Mouse (Mus musculus) gastrocnemius, postnatal 14 days (tissue): ENCODE results near the gene Otud7a. TPM values are rescaled to one million over a fixed set of nuclear protein-coding genes. Genes with fewer than 3 reads are reported as not detected.

ENCODE experiments used
- DNase-seq: peaks from one replicate; pipeline ENCODE4 v3.0.0; 2021; ENCODE audit warnings: mixed read lengths
- intact Hi-C: fragments of 180-260 bp; cut with DNase I; formaldehyde crosslinking; loops from one replicate; pipeline ENCODE4 v1.15.1; 2025; ENCODE audit warnings: low total_unique reads
- total RNA-seq, 2 experiments: library from RNA; stranded (reverse); gene quantifications; 2 replicates each; pipeline ENCODE4 v1.2.3; 2021

The Otud7a gene
- total RNA-seq, 2 experiments from 2014 or later, result 0.16 TPM; not detected in 1

DNA sequence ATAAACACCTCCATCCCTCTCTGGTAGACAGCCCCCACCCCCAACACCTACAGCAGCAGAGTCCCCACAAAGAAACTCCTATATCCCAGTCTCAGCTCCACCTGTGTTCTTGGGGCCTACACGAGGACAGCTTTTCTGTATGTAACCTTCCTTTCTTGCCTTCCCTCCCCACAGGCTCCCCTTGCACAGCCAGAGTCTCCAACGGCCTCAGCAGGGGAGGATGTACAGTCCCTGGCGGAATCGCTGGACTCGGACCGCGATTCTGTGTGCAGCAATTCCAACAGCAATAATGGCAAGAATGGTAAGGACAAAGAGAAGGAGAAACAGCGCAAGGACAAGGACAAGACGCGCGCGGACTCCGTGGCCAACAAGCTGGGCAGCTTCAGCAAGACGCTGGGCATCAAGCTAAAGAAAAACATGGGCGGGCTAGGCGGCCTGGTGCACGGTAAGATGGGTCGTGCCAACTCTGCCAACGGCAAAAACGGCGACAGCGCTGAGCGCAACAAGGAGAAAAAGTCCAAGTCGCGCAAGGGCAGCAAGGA, 312.7 kb downstream of the Otud7a start:
- intact Hi-C loops, result loop anchor here (5.0 to 10.0 kb wide), 4 partner anchors 40 to 398 kb away; partner anchors contain the start of gene Trpm1
- no peak for DNase-seq

DNA sequence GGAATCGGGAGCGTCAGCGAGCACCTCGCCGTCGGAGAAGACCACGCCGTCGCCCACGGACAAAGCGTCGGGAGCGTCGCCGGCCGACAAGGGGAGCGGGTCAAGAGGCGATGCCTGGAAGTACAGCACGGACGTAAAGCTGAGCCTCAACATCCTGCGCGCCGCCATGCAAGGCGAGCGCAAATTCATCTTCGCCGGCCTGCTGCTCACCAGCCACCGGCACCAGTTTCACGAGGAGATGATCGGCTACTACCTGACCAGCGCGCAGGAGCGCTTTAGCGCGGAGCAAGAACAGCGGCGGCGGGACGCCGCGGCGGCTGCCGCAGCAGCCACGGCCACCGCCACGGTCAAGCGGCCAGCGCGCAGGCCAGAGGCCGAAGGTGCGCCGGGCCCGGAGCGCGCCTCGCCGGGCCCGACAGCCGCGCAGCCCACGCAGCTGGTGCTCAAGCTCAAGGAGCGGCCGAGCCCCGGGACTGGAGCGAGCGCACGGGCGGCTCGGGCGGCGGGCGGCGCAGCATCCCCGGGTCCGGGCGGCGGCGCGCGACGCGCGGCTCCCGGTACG, 313.2 kb downstream of the Otud7a start:
- no peak for DNase-seq
- intact Hi-C loops, result loop anchor here (5.0 to 10.0 kb wide), 4 partner anchors 40 to 397 kb away; partner anchors contain the start of gene Trpm1

DNA sequence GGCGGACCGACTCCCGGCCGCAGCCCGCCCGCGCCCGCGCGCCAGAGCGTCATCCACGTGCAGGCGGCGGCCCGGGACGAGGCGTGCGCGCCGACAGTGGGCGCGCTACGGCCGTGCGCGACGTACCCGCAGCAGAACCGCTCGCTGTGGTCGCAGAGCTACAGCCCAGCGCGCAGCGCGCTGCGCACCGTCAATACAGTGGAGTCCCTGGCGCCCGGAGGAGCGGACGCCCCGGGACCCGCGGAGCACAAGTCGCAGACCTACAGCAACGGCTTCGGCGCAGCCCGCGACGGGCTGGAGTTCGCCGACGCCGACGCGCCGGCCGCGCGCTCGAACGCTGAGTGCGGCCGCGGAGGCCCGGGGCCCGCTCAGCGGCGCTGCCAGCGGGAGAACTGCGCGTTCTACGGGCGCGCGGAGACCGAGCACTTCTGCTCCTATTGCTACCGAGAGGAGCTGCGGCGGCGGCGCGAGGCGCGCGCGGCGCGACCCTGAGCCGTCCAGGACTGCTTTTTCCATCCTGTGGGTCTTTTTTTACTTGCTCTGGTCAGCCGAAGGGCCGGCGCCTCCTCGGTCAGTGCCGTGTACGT, 313.8 kb downstream of the Otud7a start:
- intact Hi-C loops, result loop anchor here (5.0 to 10.0 kb wide), 4 partner anchors 39 to 396 kb away; partner anchors contain the start of gene Trpm1
- DNase-seq, result no peak

DNA sequence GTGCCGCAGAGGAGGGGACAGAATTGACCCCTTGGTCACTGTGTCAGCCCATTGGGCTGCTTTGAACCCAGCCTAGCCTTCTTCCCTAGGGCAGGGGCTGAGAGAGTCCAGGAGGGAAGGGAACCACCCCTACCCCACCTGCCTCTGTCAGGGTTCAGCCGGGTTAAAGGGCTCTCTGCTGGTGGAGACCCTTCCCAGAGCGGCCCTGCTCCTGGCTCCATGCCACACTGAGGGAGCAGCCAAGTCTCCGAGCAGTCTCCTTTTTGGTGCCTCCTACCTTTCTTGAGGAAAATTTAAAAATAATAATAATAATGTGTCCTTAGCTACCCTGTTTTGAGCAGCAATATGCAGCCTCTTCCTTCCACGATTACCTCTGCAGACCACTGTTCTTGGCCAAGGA, 315.1 kb downstream of the Otud7a start:
- intact Hi-C loops, result loop anchor here (5.0 to 10.0 kb wide), 5 partner anchors 38 to 395 kb away; partner anchors contain the start of gene Trpm1

DNA sequence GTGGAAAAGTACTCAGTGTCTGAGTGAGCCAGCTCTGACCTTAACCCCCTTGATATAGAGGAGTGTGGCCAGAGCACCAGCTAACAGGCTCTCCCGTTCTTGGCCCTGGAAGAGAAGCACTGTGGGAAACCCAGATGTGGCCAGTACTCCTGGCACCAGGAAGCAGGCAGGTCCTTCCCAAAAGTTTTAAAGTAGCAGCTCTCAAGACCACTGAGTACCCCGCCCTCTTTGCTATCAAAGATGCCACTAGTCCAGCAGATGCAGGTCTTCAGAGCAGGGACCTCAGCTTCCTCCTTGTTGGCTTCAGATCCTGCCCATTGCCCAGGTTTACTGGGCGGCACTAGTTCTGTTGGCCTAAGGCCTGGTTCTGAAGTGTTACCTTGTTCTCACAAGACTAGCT, 318.0 kb downstream of the Otud7a start:
- intact Hi-C loops, result loop anchor here (5.0 kb wide), 1 partner anchor 80 kb away; no protein-coding TSS in a partner anchor

More for the DNA sequence above, 315.1 kb downstream of the Otud7a start:
- DNase-seq, result no peak

DNA sequence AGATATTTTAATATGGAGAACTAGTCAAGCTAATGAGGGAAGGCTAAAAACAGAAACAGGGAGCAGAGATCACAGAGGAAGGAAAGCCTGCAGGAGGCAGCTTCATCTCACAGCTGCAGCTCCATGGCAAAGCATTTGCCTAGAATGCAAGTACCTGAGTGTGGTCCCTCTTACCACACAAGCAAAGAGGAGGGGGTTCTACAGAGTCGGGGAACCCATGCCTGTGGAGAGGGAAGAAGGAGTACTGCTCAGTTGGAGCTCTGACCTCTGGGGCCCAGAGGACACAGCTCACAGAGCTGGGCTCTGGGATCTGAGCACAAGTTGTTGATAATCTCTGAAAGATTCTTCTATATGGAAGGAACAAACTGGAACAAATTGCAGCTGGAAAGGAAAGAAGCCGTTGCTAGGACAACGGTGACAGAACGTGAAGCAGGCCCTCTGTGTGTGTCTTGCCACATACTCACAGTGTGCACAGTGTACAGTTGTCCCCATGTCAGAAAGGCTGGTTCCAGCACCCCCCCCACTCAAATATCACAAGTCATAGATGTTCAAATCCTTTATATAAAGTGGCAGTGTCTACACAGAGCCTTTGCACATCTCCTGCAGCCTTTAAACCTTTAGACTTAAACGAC, 324.0 kb downstream of the Otud7a start:
- no peak for DNase-seq
- intact Hi-C loops, result no loop called here

More for the DNA sequence above, 318.0 kb downstream of the Otud7a start:
- no peak for DNase-seq

DNA sequence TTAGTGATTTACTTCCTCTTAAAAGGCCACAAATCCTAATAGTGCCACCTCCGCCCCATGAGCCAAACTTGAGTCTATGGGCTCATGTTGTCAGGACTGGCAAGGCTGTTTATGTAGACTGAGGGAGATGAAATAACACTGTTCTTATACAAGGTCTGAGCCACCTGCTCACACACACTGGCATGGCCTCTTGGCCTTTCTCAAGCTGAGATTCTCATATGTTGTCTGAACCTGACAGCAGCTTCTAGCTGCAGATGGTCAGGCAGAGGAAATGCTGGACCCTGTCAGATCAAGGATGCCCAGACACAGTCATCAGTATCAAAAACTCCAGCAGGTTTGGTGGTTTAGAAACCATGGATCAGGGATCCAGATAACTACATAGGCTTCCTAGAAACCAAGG, 328.7 kb downstream of the Otud7a start:
- intact Hi-C loops, result no loop called here
- no peak for DNase-seq

DNA sequence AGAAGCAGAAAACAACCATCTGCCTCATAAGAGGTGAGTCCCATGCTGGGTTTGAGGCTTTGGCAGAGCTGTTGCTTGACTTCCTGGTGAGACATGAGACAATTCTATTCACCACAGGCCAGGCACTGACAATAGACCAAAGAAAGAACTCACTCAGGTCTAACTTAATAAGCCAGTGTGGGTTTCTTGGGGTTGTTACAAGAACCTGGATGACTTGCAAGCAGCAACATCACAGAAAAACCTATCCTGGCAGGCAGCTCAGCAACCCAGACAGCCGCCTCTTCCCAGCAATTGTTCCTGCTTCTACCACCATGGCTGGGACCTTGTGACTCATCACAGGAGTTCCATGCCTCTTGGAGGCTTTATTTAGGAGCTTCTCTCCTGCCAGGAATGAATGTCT, 329.7 kb downstream of the Otud7a start:
- intact Hi-C loops, result no loop called here
- DNase-seq, result no peak

DNA sequence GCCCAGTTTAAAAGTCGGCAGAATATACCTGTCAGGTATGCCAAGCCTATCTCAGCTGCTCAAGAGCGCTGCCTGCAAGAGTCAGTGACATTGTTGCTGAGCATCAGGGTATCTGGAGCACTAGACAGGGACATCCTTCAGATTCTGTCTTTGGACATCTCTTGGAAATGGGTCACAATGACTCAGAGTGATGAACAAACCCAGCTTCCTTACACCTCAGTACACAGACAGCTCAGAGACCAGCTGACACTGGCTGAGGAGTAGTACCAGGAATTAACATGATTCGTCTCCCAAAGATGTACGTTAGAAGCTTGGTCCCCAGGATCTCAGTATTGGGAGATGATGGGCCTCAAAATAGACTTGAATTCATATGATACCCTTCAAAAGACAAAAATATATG, 332.8 kb downstream of the Otud7a start:
- no peak for DNase-seq
- intact Hi-C loops, result no loop called here

DNA sequence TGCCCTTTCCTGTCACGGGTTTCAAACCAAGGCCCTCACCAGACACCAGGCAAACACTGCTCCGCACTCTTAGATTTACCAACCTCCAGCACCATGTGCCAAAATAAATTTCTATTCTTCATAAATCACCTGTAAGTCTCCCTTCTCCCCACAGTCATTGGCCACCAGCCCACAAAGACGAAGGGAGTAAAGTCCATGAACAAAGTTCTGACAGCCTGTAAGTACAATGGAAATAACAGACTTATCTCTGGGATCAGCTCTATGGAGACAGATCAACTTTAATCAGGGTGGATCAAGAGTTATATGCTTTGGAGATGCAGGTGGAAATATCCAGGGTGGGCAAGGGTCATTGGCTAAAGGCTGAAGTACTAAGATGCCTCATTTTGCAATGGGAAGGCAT, 336.3 kb downstream of the Otud7a start:
- DNase-seq, result no peak
- intact Hi-C loops, result no loop called here

DNA sequence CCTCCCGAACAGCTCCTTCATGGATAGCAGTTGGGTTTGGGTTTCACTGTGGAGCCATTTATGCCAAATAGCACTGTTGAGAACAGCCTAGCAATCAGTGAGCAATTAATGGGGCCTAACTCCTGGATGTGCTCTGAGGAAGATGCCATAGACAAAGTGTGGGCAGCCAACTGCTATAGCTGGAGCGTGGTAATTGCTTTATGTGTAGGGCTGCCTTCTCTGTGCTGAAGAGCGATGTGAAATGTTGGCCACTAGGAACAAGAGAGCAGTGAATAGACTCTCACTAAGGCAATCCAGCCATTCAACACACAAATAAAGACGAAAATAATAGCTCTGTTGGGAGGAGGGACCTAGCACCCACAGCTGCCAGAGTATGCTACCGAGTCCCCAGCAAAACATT, 345.2 kb downstream of the Otud7a start:
- DNase-seq, result no peak
- intact Hi-C loops, result no loop called here

DNA sequence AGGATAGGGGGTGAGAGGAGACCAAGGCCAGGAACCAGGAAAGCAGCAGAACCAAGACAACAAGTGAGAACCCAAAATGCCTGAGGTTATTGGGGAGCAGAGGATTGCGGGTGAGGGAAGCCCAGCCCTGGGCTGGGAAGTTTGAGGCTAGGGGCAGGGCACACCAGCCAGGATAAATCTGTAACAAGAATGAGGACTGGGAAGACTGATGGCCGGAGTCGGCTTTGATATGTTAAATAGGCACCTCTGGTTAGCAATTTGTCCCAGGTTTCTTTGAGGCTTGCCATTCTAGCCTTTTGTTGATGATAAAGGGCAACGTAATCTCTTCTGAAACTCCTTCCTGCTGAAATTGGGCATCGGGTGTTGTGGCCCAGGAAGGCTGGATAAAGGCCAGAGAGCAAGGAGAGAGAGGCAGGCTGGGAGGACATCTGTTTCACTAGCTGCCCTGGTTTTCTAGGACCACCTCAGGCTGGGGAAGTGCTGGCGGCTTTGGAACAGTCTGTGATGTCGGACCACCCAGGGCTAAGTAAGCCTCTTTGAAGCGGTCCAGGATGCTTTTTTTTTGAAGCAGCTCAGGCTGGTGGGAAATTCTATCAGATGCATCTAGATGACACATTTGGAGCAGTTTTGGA, 351.6 kb downstream of the Otud7a start:
- no peak for DNase-seq
- intact Hi-C loops, result loop anchor here (5.0 kb wide), 1 partner anchor 39 kb away; no protein-coding TSS in a partner anchor

DNA sequence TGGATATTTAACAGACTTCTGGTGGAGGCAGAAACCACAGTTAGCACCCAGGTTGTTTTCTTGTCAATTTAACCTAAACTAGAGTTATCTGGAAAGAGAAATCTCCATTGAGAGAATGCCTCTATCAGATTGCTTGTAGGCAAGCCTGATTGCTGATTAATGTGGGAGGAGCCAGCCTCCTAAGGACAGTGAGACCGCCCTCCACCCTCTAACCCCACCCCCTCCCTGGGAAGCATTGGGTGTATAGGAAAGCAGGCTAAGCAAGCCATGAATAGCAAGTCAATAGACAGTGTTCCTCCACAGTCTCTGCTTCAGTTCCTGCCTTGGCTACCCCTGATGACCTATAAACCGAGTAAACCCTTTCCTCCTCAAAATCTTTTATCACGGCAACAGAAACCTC, 353.9 kb downstream of the Otud7a start:
- DNase-seq, result no peak
- intact Hi-C loops, result loop anchor here (5.0 kb wide), 1 partner anchor 41 kb away; no protein-coding TSS in a partner anchor

DNA sequence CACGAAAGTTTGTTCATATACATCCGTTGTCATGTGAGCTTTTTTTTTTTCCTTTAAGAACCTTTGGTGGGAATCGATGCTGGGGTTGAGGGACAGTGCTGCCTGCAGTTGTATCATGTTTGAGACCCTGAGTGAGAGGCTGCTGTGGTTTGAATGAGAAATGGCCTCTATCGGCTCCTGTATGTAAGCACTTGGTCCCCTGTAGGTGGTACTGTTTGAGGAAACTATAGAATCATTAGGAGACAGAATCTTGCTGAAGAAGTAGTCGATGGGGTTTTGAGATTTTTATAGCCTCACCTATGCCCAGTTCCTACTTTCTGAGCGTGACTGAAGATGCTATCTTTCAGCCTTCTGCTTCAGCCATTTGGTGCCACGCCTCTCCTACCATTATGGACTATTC, 354.8 kb downstream of the Otud7a start:
- no peak for DNase-seq

DNA sequence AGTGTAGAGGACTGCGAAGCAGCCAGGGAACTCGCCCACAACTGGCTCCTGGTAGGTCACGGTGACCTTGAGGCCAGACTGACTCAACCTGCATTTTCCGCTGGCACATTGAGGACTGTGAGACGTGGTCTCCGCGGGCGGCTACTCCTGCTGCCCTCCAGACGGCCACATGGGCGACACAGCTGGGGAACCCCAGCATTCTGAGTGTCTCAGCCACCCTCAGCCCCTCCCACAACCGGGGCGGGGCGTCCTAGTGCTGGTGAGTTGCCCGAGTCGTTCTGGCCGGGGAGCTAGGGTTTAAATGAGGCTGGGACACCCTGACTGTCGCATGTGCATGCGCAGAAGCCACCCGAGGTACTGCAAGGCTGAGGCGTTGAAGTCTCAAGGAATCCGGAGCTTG, 358.2 kb downstream of the Otud7a start:
- intact Hi-C loops, result no loop called here
- DNase-seq, result peak; percentile 40

More for the DNA sequence above, 354.8 kb downstream of the Otud7a start:
- intact Hi-C loops, result loop anchor here (5.0 kb wide), 1 partner anchor 42 kb away; no protein-coding TSS in a partner anchor

Other genes starting within 250 kb of the Otud7a start
- under 1 TPM; 0.18 to 0.27 TPM for gene Chrna7, start 232.2 kb upstream of the Otud7a start, total RNA-seq